Mouse (Mus musculus) midbrain, postnatal 0 days (tissue): ENCODE measurements around the gene Ppil4. TPM values are rescaled to one million over a fixed set of nuclear protein-coding genes. Genes with fewer than 3 reads are reported as not detected.

Experiments used
- ATAC-seq: fragments of 200-750 bp; cut with Nextera tagmentation; 2 replicates; pipeline ENCODE4 v1.8.0; 2017; ENCODE audit warnings: moderate number of reproducible peaks, mild to moderate bottlenecking, moderate TSS enrichment, moderate library complexity; ENCODE audit not compliant: low FRiP score
- DNase-seq: peaks from one replicate; pipeline ENCODE4 v3.0.0-alpha.2; 2015; ENCODE audit warnings: low spot score
- H3K27ac ChIP-seq: fragments of 300-500 bp; sonication (generic); 2 replicates; pipeline ENCODE4 v1.5.1; 2014; ENCODE audit warnings: low read depth, mild to moderate bottlenecking, low read length, mixed read lengths
- H3K27me3 ChIP-seq: fragments of 300-500 bp; sonication (generic); 2 replicates; pipeline ENCODE4 v1.6.1; 2014; ENCODE audit warnings: low read length, control low read depth, mixed read lengths; ENCODE audit not compliant: insufficient read depth
- H3K36me3 ChIP-seq: fragments of 300-500 bp; sonication (generic); 2 replicates; pipeline ENCODE4 v1.6.1; 2014; ENCODE audit warnings: low read length, control low read depth, mixed read lengths; ENCODE audit not compliant: insufficient read depth
- H3K4me1 ChIP-seq: fragments of 300-500 bp; sonication (generic); 2 replicates; pipeline ENCODE4 v1.6.1; 2014; ENCODE audit warnings: mild to moderate bottlenecking, control low read depth, antibody characterized with exemption, low read length, mixed read lengths; ENCODE audit not compliant: insufficient read depth
- H3K4me2 ChIP-seq: fragments of 300-500 bp; sonication (generic); 2 replicates; pipeline ENCODE4 v1.6.1; 2014; ENCODE audit warnings: low read depth, mild to moderate bottlenecking, low read length, mixed read lengths; ENCODE audit not compliant: poor library complexity, severe bottlenecking
- H3K4me3 ChIP-seq: fragments of 300-500 bp; sonication (generic); 2 replicates; pipeline ENCODE4 v1.5.1; 2014; ENCODE audit warnings: low read depth, mild to moderate bottlenecking, low read length, moderate library complexity
- H3K9ac ChIP-seq: fragments of 300-500 bp; sonication (generic); replicated peaks from 2 replicates; pipeline ENCODE4 v1.6.1; 2014; ENCODE audit warnings: mild to moderate bottlenecking, low read length, moderate library complexity, mixed read lengths; ENCODE audit not compliant: poor library complexity, severe bottlenecking
- H3K9me3 ChIP-seq: fragments of 300-500 bp; sonication (generic); 2 replicates; pipeline ENCODE4 v1.6.1; 2016; ENCODE audit warnings: low read length, control low read depth
- CTCF ChIP-seq: IDR thresholded peaks from 2 replicates; pipeline ENCODE4 v1.5.1; 2016; ENCODE audit warnings: antibody characterized with exemption, mild to moderate bottlenecking
- WGBS: fragments of 180-500 bp; shearing (Covaris S2); extraction: QIAGEN DNeasy Blood & Tissue Kit; methylation state at CpG from one replicate; pipeline ENCODE4 v1.1.7; 2014; 5-methylcytosine and 5-hydroxymethylcytosine counted together
- polyA plus RNA-seq: library from polyadenylated mRNA; unstranded; fragments of >200 nt; fragmentation: Nextera tagmentation; extraction: Ambion mirVana; gene quantifications from 2 replicates; pipeline ENCODE4 v1.2.1, GENCODE M21; 2015
- total RNA-seq: library from RNA; depleted of rRNA; stranded (reverse); fragments of >200 nt; gene quantifications from 2 replicates; pipeline ENCODE4 v1.2.3, GENCODE M21; 2014

Gene Ppil4
- total and polyA plus RNA-seq, 2 experiments from 2014 or later = 30.6 to 50.6 TPM

GRCm38 (mm10) chr10:7838036-7838435 lies 45.3 kb downstream of the Ppil4 start:
- Histone ChIP-seq H3K9ac (no peak overlapping the region), H3K27ac (no peak overlapping the region), H3K27me3 (no peaks in the 10 kb centered on the region), H3K4me2 (no peak overlapping the region), H3K9me3 (no peaks in the 10 kb centered on the region), H3K4me3 (no peak overlapping the region), H3K36me3 (no peaks in the 10 kb centered on the region), H3K4me1 (no peaks in the 10 kb centered on the region)
- no peak for TF ChIP-seq CTCF
- no peak for ATAC-seq
- WGBS = 94% methylated on average over 8 of the region's 8 CpGs
- DNase-seq = no peak

GRCm38 (mm10) chr10:7838874-7839421 lies 46.3 kb downstream of the Ppil4 start:
- Histone ChIP-seq H3K9ac (no peak overlapping the region), H3K4me2 (no peak overlapping the region), H3K9me3 (no peaks in the 10 kb centered on the region), H3K27ac (no peak overlapping the region), H3K36me3 (no peaks in the 10 kb centered on the region), H3K27me3 (no peaks in the 10 kb centered on the region), H3K4me3 (no peak overlapping the region), H3K4me1 (no peaks in the 10 kb centered on the region)
- TF ChIP-seq CTCF = no peak
- ATAC-seq (no peak), DNase-seq (no peak)
- WGBS = 92% methylated on average over 5 of the region's 5 CpGs

GRCm38 (mm10) chr10:7839551-7840352 lies 47.1 kb downstream of the Ppil4 start:
- H3K4me3 ChIP-seq = no peak overlapping the region
- no peaks in the 10 kb centered on the region for H3K36me3 ChIP-seq
- no peak overlapping the region for H3K4me2 ChIP-seq
- H3K27me3 ChIP-seq = no peaks in the 10 kb centered on the region
- H3K9me3 ChIP-seq = no peaks in the 10 kb centered on the region
- no peak for TF ChIP-seq CTCF
- peak; percentile 45 for DNase-seq
- H3K27ac ChIP-seq = no peak overlapping the region
- 78% methylated on average over 22 of the region's 22 CpGs for WGBS
- no peak for ATAC-seq
- no peaks in the 10 kb centered on the region for H3K4me1 ChIP-seq
- H3K9ac ChIP-seq = no peak overlapping the region

- Histone ChIP-seq H3K27ac (no peak overlapping the region), H3K36me3 (no peaks in the 10 kb centered on the region), H3K4me1 (no peaks in the 10 kb centered on the region), H3K9me3 (no peaks in the 10 kb centered on the region), H3K9ac (no peak overlapping the region), H3K4me2 (no peak overlapping the region), H3K27me3 (no peaks in the 10 kb centered on the region), H3K4me3 (no peak overlapping the region)
- no peak for TF ChIP-seq CTCF
- WGBS = 80% methylated on average over 2 of the region's 2 CpGs
- ATAC-seq (no peak), DNase-seq (no peak)
Observed at GRCm38 (mm10) chr10:7840353-7840733, 47.7 kb downstream of the Ppil4 start.

- no peak for TF ChIP-seq CTCF
- ATAC-seq (no peak), DNase-seq (no peak)
- H3K4me1 ChIP-seq = no peaks in the 10 kb centered on the region
- no peak overlapping the region for H3K4me2 ChIP-seq
- no peak overlapping the region for H3K27ac ChIP-seq
- 68% methylated on average over 3 of the region's 3 CpGs for WGBS
- H3K9me3 ChIP-seq = no peaks in the 10 kb centered on the region
- no peaks in the 10 kb centered on the region for H3K36me3 ChIP-seq
- H3K9ac ChIP-seq = no peak overlapping the region
- no peak overlapping the region for H3K4me3 ChIP-seq
- H3K27me3 ChIP-seq = no peaks in the 10 kb centered on the region
Observed at GRCm38 (mm10) chr10:7840785-7841184, 48.1 kb downstream of the Ppil4 start.

- no peak overlapping the region for H3K27ac ChIP-seq
- DNase-seq (peak; percentile 5), ATAC-seq (no peak)
- H3K4me2 ChIP-seq = no peak overlapping the region
- WGBS = 70% methylated on average over 14 of the region's 14 CpGs
- TF ChIP-seq CTCF = no peak
- H3K4me1 ChIP-seq = no peaks in the 10 kb centered on the region
- no peaks in the 10 kb centered on the region for H3K9me3 ChIP-seq
- H3K9ac ChIP-seq = no peak overlapping the region
- H3K36me3 ChIP-seq = no peaks in the 10 kb centered on the region
- no peaks in the 10 kb centered on the region for H3K27me3 ChIP-seq
- no peak overlapping the region for H3K4me3 ChIP-seq
Observed at GRCm38 (mm10) chr10:7841571-7842080, 48.9 kb downstream of the Ppil4 start.
